Mouse (Mus musculus): ENCODE data around the gene Dnhd1.
A peak's percentile ranks its signal among the peaks of the same experiment; 100 is the strongest.

GRCm38 (mm10) chr7:105743926-105744590 lies 93.4 kb downstream of the Dnhd1 start, which contains the start of gene Taf10:
- TF ChIP-seq POLR2A (IDR thresholded peaks at IDR 0.05; ENCODE audit: borderline replicate concordance, insufficient read depth, low read length) = peak; percentile 76
- TF ChIP-seq CTCF (IDR thresholded peaks at IDR 0.05; ENCODE audit: borderline replicate concordance, insufficient read depth, low read depth, low read length) = peak; percentile 29; the same call in 1 of the 2 replicates
